Mouse (Mus musculus) layer of hippocampus, adult 9-11 months (tissue): ENCODE measurements around the gene Abcg4.

Experiments
- DNase-seq: peaks from one replicate; pipeline ENCODE4 v3.0.0; 2022

Abcg4 gene

GRCm38 (mm10) chr9:44268432-44268831, 20.0 kb downstream of the Abcg4 start, which contains the start of gene Nlrx1:
Nlrx1 (minus strand) TSS chr9:44268599.
- DNase-seq, result no peak

DNA sequence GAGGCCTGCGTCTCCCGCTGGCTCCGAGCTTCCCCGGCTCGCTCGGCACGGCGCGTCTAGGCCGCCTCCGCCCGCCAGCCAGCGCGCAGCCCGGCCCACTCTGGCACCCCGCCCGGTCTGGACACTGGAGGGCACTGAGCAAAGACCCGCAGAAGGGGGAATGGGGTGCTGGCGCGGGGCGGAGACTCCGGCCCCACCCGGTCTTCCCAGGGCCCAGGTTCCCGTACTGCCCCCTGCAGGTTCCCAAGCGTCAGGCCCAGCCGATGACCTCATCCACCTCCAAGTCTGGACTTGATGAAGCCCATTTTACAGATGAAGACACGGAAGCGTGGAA, 20.4 kb downstream of the Abcg4 start:
- DNase-seq, result peak; percentile 86

GRCm38 (mm10) chr9:44267319-44268026, 20.9 kb downstream of the Abcg4 start:
- no peak for DNase-seq

DNA sequence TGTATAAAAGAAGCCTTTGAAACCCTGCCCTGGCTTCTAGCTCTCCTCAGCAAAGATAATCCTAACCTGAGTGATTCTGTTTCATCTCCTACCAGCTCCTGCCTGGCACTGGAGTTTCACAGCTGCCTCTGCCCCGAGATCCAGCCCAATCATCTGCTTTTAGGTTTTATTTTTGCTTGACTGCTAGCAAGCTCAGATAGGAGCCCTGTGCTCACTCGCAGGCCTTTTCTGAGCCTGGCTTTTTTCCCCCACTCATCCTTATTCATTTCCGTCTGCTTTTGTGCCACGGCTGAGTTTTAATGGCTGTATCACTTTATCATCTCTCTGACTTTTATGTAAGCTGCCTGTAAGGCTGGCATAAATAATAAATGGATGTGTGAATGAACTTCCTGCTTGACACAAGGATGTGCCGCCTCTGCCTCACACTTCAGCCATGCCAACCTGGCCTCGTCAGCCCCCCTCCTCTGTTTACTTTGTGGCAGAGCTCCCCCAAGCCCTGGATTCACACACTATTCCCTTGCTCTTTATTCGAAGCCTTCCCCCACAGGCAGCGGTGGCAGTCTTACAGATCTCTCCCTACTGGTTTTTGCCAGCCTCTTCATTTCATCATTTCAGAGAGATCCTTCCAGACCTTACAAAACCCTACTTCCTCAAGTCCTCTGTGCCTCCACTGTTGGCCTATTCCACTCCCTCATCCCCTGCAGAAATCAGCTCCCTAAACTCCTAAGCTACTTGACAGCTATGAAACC, 21.8 kb downstream of the Abcg4 start:
- peak; percentile 51 for DNase-seq

- no peak for DNase-seq
Measured at GRCm38 (mm10) chr9:44261388-44261787, 27.0 kb downstream of the Abcg4 start.

- DNase-seq, result no peak
Measured at GRCm38 (mm10) chr9:44259014-44259413, 29.4 kb downstream of the Abcg4 start.

- no peak for DNase-seq
Measured at GRCm38 (mm10) chr9:44256213-44256612, 32.2 kb downstream of the Abcg4 start.

- no peak for DNase-seq
Measured at GRCm38 (mm10) chr9:44255136-44255521, 33.3 kb downstream of the Abcg4 start.

DNA sequence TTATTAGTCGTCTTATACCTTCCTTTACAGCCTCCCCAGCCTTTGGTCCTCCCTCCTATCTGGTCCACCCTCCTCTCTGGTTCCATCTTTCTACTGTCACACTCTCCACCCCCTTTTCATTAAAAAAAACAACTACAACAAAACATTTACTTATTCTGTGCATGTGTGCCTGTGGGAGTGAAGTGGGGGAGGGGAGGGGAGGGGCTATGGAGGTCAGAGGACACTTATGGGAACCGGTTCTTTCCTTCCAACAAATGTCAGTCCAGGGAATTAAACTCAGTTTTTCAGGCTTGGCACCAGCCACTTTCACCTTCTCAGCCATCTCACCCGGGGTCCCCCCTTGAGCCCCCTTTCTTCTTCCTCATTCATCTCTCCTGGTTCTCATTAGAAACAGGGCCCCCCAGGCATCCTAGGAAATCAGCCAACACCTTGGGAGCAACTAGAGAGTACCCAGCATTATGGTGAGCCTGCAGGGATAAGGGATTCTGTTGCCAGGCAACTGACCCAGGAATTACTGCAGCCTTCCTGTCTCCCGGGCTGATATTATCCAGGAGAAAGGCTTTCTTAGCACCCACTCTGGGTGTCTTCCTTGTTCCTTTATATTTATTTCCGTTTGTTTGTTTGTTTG, 33.8 kb downstream of the Abcg4 start:
- DNase-seq, result no peak

DNA sequence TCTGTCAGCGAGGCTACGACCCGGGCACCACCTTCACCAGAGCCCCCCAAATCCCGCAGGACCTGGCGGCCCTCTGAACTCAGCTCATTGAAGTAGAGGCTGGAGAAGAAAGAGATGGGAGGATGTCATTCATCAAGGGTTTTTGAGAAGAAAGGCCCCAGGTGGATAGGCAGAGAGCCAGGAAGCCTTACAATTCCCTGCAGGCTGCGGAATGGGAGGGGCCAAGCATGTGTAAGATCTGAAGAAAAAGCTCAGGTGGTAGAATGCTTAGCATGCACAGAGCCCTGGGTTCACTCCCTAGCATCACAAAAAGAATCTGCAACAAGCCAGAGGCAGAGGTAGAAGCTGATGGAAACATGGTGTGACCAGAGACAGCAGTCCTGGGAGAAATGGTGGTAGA, 35.0 kb downstream of the Abcg4 start:
- DNase-seq, result no peak

GRCm38 (mm10) chr9:44251314-44251713, 37.1 kb downstream of the Abcg4 start, which contains the start of gene Pdzd3:
Pdzd3 (minus strand) TSS chr9:44251471.
- DNase-seq, result no peak

DNA sequence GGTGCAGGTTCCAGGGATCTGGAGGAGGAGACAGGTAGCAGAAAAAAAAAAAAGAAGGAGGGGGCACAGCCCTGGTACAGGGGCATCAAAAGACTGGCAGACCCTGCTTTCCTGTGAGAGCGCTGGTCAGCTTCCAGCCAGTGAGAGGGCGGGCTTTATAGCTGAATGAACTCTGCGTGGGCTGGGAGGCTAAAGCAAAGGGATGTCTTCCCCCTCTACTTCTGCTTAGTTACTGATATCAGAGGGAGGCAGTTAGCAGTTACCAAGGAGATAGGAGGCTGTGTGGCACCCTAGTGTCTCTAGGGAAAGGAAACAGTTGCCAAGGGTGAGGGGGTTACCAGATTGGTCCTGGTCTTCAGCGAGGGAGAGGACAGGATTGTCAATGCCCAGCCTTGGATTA, 38.0 kb downstream of the Abcg4 start:
- DNase-seq, result peak; percentile 76

GRCm38 (mm10) chr9:44249181-44250146, 39.0 kb downstream of the Abcg4 start:
- peak; percentile 78 for DNase-seq

DNA sequence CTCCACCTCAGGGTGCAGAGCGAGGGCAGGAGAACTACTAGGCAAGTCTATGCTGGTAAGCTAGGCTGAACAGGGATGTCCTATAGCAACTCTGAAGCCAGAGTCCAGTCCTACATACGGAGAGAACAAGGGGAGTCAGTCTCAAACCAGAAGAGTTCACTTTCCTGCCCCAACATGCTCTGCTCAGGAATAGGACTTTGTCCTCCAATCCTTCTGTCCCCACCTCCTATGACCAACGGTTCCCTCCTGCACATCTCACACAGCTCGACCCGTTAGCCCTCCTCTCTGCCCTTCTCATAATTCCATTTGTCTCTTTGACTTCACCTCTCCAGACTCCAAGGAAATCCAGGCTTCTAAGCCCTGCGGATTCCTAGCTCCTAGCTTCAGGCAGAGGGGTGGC, 40.5 kb downstream of the Abcg4 start:
- DNase-seq, result no peak

DNA sequence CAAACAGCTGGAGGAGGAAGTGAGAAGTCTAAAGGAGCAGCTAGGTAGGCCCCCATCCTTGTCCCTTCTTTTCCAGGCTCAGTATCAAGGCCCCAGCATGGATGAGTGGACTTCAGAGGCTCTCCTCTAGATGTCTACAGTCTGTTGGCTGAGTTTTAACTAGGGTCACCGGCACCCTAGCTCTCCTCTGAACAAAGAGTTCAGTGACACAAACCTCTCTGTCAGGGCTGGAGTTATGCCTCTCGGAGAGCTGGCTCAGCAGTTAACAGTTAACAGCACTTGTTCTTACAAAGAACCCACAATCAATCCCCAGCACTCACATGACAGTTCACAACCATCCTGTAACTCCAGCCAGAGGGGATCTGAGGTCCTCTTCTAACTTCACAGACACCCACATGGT, 44.8 kb downstream of the Abcg4 start:
- DNase-seq, result no peak

GRCm38 (mm10) chr9:44241418-44241817, 47.0 kb downstream of the Abcg4 start:
- no peak for DNase-seq

GRCm38 (mm10) chr9:44240911-44241310, 47.5 kb downstream of the Abcg4 start:
- DNase-seq, result peak; percentile 32

DNA sequence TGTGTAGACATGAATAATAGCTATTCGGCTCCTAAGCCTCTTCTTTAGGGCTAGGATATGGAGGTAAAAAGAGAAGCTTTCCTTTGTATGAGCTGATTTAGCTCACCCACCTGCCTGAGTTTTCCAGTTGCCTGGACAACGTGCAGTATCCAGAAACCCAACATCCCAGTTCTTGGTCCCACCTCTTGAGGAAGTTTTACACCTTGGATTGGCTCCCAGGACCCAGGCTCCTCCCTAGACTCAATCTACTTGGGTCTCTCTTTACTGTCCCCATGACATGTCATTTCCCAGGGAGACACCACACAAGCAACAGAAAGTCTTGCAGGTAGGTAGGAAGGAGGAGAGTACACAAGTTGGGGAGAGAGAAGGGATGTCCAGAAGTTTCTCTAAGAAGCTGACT, 48.0 kb downstream of the Abcg4 start, which contains the start of gene Ccdc153:
Gene Ccdc153, plus strand, starts transcription at position 278 of the 400 bp plus-strand sequence.
- DNase-seq, result no peak

- DNase-seq, result no peak
Measured at GRCm38 (mm10) chr9:44239447-44239846, 49.0 kb downstream of the Abcg4 start.

DNA sequence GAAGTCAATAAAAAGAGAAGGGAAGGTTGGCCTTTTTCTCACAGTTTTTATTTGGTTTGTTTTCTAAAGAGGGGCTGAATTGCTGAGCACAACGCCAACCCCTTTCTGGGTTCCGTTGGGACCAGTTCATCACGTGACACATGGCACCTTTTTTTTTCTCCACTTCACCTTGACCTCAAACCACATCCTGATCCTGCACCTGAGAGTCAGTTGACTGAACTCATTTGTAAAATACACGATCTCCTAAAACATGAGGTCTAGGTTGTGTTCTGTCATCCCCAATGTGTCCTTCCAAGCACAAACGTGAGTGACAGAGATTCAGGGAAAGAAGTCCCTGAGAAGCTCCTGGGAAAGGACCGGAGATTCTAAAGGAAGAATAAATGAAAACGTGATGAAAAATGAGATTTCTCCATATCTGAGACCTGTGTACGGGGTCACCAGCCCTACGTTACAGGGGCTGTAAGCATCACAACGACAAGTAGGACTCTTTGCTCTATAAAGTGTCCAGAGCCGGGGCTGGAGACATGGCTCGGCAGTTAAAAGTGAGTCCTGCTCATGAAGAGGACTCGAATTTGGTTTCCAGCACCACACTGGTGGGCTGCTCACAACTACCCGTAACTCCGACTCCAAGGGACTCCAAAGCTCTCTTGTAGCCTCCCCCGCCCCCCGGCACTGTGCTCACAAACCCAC, 49.8 kb downstream of the Abcg4 start:
- no peak for DNase-seq

- DNase-seq, result no peak
Measured at GRCm38 (mm10) chr9:44237128-44237527, 51.3 kb downstream of the Abcg4 start.

DNA sequence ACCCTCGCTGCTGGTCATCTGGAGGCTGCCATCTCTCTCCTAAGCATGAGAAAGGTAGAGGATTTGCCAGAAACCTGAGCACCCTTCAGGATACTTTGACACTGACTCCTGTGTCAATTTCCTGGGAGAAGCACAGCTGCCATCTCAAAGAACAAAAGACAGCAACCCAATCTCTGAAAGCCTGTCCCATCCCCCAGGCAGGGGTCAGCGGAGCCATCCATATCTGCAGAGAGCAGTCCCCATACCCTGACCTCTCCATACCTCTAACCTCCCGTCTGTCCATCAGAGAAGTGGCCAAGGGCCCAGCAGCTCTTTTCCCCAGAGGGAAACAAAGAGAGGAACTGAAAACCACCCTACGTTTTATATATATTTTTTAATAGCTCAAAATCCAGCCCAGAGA, 51.8 kb downstream of the Abcg4 start:
- no peak for DNase-seq
